Mouse (Mus musculus) stomach, postnatal 0 days (tissue): ENCODE data around the gene Prss2. TPM values are rescaled to one million over a fixed set of nuclear protein-coding genes. Genes with fewer than 3 reads are reported as not detected.

Experiments used
- ATAC-seq: fragments of 200-750 bp; cut with Nextera tagmentation; 2 replicates; pipeline ENCODE4 v1.8.0; 2017; ENCODE audit not compliant: low FRiP score, low TSS enrichment
- DNase-seq: peaks from one replicate; pipeline ENCODE4 v3.0.0-alpha.2; 2016; ENCODE audit warnings: low spot score
- H3K27ac ChIP-seq: fragments of 300-500 bp; sonication (generic); replicated peaks from 2 replicates; pipeline ENCODE4 v1.5.1; 2014; ENCODE audit warnings: mild to moderate bottlenecking, control low read depth
- H3K27me3 ChIP-seq: fragments of 300-500 bp; sonication (generic); 2 replicates; pipeline ENCODE4 v1.6.1; 2014; ENCODE audit warnings: low read length; ENCODE audit not compliant: control insufficient read depth, insufficient read depth
- H3K36me3 ChIP-seq: fragments of 300-500 bp; sonication (generic); 2 replicates; pipeline ENCODE4 v1.6.1; 2014; ENCODE audit warnings: low read length, mixed read lengths; ENCODE audit not compliant: control insufficient read depth, insufficient read depth
- H3K4me1 ChIP-seq: fragments of 300-500 bp; sonication (generic); replicated peaks from 2 replicates; pipeline ENCODE4 v1.6.1; 2014; ENCODE audit warnings: antibody characterized with exemption; ENCODE audit not compliant: control insufficient read depth, insufficient read depth
- H3K4me2 ChIP-seq: fragments of 300-500 bp; sonication (generic); replicated peaks from 2 replicates; pipeline ENCODE4 v1.6.1; 2014; ENCODE audit warnings: low read depth, mild to moderate bottlenecking, control low read depth, moderate library complexity
- H3K4me3 ChIP-seq: fragments of 300-500 bp; sonication (generic); 2 replicates; pipeline ENCODE4 v1.5.1; 2014; ENCODE audit warnings: low read depth, low read length, control low read depth
- H3K9ac ChIP-seq: fragments of 300-500 bp; sonication (generic); 2 replicates; pipeline ENCODE4 v1.6.1; 2014; ENCODE audit warnings: mild to moderate bottlenecking, low read length, control low read depth, mixed read lengths
- H3K9me3 ChIP-seq: fragments of 300-500 bp; sonication (generic); 2 replicates; pipeline ENCODE4 v1.6.1; 2016; ENCODE audit warnings: low read length; ENCODE audit not compliant: control insufficient read depth
- CTCF ChIP-seq: IDR thresholded peaks from 2 replicates; pipeline ENCODE4 v1.5.1; 2016; ENCODE audit warnings: antibody characterized with exemption, low read depth, mild to moderate bottlenecking, moderate library complexity
- EP300 ChIP-seq: optimal IDR thresholded peaks from 2 replicates; pipeline ENCODE3; 2016; ENCODE audit warnings: antibody characterized with exemption
- WGBS: fragments of 180-500 bp; shearing (Covaris S2); extraction: QIAGEN DNeasy Blood & Tissue Kit; methylation state at CpG from one replicate; pipeline ENCODE4 v1.1.7; 2014; 5-methylcytosine and 5-hydroxymethylcytosine counted together
- polyA plus RNA-seq: library from polyadenylated mRNA; unstranded; fragments of >200 nt; fragmentation: Nextera tagmentation; extraction: Ambion mirVana; gene quantifications from 2 replicates; pipeline ENCODE4 v1.2.1, GENCODE M21; 2015

The Prss2 gene
- polyA plus RNA-seq, 1 experiment from 2014 or later = 7.0 TPM

- no peaks in the 10 kb centered on the region for H3K27me3 ChIP-seq
- no peak for TF ChIP-seq EP300
- no peak for TF ChIP-seq CTCF
- H3K27ac ChIP-seq = no peak overlapping the region
- 85% methylated on average over 3 of the region's 3 CpGs for WGBS
- no peaks in the 10 kb centered on the region for H3K9me3 ChIP-seq
- DNase-seq (no peak), ATAC-seq (no peak)
- H3K9ac ChIP-seq = no peak overlapping the region
- H3K36me3 ChIP-seq = no peaks in the 10 kb centered on the region
- no peak overlapping the region for H3K4me3 ChIP-seq
- H3K4me2 ChIP-seq = no peak overlapping the region
- H3K4me1 ChIP-seq = no peaks in the 10 kb centered on the region
Measured at GRCm38 (mm10) chr6:41569078-41569477, 47.5 kb downstream of the Prss2 start.

Other genes with a start within 250 kb of the Prss2 start
- gene Try4, start 219.5 kb upstream of the Prss2 start, polyA plus RNA-seq = 2.9 and 7.4 TPM in 2 replicates
- gene Try5, start 204.9 kb upstream of the Prss2 start, polyA plus RNA-seq = 11.4 and 13.3 TPM in 2 replicates
- gene Try10, start 167.7 kb upstream of the Prss2 start, polyA plus RNA-seq = 1.7 and 2.4 TPM in 2 replicates
- 2.6 and 3.7 TPM in 2 replicates for gene Prss3, start 144.1 kb upstream of the Prss2 start, polyA plus RNA-seq
- gene Gm5771, start 129.4 kb upstream of the Prss2 start, polyA plus RNA-seq = 2.8 and 8.1 TPM in 2 replicates
- gene Gm10334, start 75.6 kb upstream of the Prss2 start, polyA plus RNA-seq = 3.4 and 4.2 TPM in 2 replicates
- gene Prss1, start 62.9 kb upstream of the Prss2 start, polyA plus RNA-seq = 5.4 and 8.1 TPM in 2 replicates
- 23.5 and 24.3 TPM in 2 replicates for gene Ephb6, start 83.7 kb downstream of the Prss2 start, polyA plus RNA-seq
- gene Trpv6, start 114.6 kb downstream of the Prss2 start, polyA plus RNA-seq = 7.1 and 8.4 TPM in 2 replicates
- not detected in 2 replicates for gene Trpv5, start 159.0 kb downstream of the Prss2 start, polyA plus RNA-seq
- not detected in 2 replicates for gene Llcfc1, start 162.6 kb downstream of the Prss2 start, polyA plus RNA-seq
- 0.29 and 0.45 TPM in 2 replicates for gene Kel, start 182.6 kb downstream of the Prss2 start, polyA plus RNA-seq